13 mouse cellular contexts compared by ENCODE assay signal in genomic region chr5:88990196-88990747, GRCm38 (mm10).
DNase-seq lines count a peak whose midpoint lies in the region; ATAC-seq and TF ChIP-seq lines count a peak whose summit lies in the region.
"Had no signal": no experiment of that assay in that cellular context is flagged by ENCODE, and none has a peak within 500 bp of the region (broad histone marks: within the 10 kb centered on the region; RNA-seq: fewer than 3 reads in every experiment).

No protein-coding gene starts in this region.

- H3K36me3 ChIP-seq in kidney, embryonic 16.5 days (ENCODE audit: insufficient read depth, low read length): no peaks in the 10 kb centered on the region
- no peaks in the 10 kb centered on the region for H3K36me3 ChIP-seq in intestine, embryonic 15.5 days
- H3K36me3 ChIP-seq: heart, embryonic 13.5 days; limb, embryonic 13.5 days; lung, embryonic 15.5 days had no signal

- no peaks in the 10 kb centered on the region for H3K27me3 ChIP-seq in cerebellum, adult 2 months (ENCODE audit: control insufficient read depth, insufficient read depth, low read length)
- H3K27me3 ChIP-seq in kidney, embryonic 16.5 days (ENCODE audit: insufficient read depth, low read length): no peaks in the 10 kb centered on the region
- no peaks in the 10 kb centered on the region for H3K27me3 ChIP-seq in intestine, embryonic 15.5 days (replicated peaks)
- H3K27me3 ChIP-seq: heart, embryonic 13.5 days; limb, embryonic 13.5 days; lung, embryonic 15.5 days had no signal

- no peak for TF ChIP-seq POLR2A in cerebellum, adult 2 months (IDR thresholded peaks at IDR 0.05; ENCODE audit: borderline replicate concordance, insufficient read depth, low read length)
- no peak for TF ChIP-seq POLR2A in brain, embryonic 14.5 days (IDR thresholded peaks at IDR 0.05; ENCODE audit: borderline replicate concordance, extremely low read depth, insufficient read depth, insufficient read length, poor library complexity, severe bottlenecking)

- no peak overlapping the region for H3K9ac ChIP-seq in kidney, embryonic 16.5 days (replicated peaks; ENCODE audit: low read length)
- H3K9ac ChIP-seq in intestine, embryonic 15.5 days: no peak overlapping the region
- H3K9ac ChIP-seq: heart, embryonic 13.5 days; limb, embryonic 13.5 days; lung, embryonic 15.5 days had no signal

- H3K4me3 ChIP-seq in cerebellum, adult 2 months (replicated peaks; ENCODE audit: insufficient read depth, low read depth, low read length): no peak overlapping the region
- H3K4me3 ChIP-seq in kidney, embryonic 16.5 days (ENCODE audit: low read length): no peak overlapping the region
- H3K4me3 ChIP-seq in intestine, embryonic 15.5 days (replicated peaks): no peak overlapping the region
- H3K4me3 ChIP-seq: heart, embryonic 13.5 days; limb, embryonic 13.5 days; lung, embryonic 15.5 days had no signal

- H3K4me2 ChIP-seq in kidney, embryonic 16.5 days (replicated peaks; ENCODE audit: low read depth, low read length): no peak overlapping the region
- H3K4me2 ChIP-seq in intestine, embryonic 15.5 days (replicated peaks): no peak overlapping the region
- H3K4me2 ChIP-seq: heart, embryonic 13.5 days; limb, embryonic 13.5 days; lung, embryonic 15.5 days had no signal

- no peak for TF ChIP-seq CTCF in cerebellum, adult 2 months (IDR thresholded peaks at IDR 0.05; ENCODE audit: borderline replicate concordance, insufficient read depth, low read depth, low read length)
- TF ChIP-seq CTCF in brain, embryonic 14.5 days (IDR thresholded peaks at IDR 0.05; ENCODE audit: borderline replicate concordance, extremely low read depth, insufficient read depth, insufficient read length): no peak

- DNase-seq in cerebellum, adult 2 months: peak in 1 of 2 experiments; percentile 54
- DNase-seq in cerebellum, adult 8-10 months: no peak
- peak; percentile 28 for DNase-seq in layer of hippocampus, adult 11-12 months (ENCODE audit: low spot score)
- no peak for DNase-seq in layer of hippocampus, adult 9-10 months (ENCODE audit: low spot score)
- peak; percentile 27 for DNase-seq in brain, embryonic 14.5 days (ENCODE audit: low read depth)
- DNase-seq in urinary bladder, postnatal 25 days (ENCODE audit: low spot score): no peak
- DNase-seq: B cell, adult 2 months; thymus, adult 2 months had no signal

- no peaks in the 10 kb centered on the region for H3K9me3 ChIP-seq in kidney, embryonic 16.5 days (ENCODE audit: low read length)
- H3K9me3 ChIP-seq in intestine, embryonic 15.5 days: no peaks in the 10 kb centered on the region
- H3K9me3 ChIP-seq: heart, embryonic 13.5 days; limb, embryonic 13.5 days; lung, embryonic 15.5 days had no signal

- peak overlapping the region; percentile 39; the same call in 1 of the 2 replicates for H3K27ac ChIP-seq in cerebellum, adult 2 months (ENCODE audit: insufficient read depth, low read length)
- H3K27ac ChIP-seq in kidney, embryonic 16.5 days (ENCODE audit: low read length): peak overlapping the region; percentile 46; the same call in 1 of the 2 replicates
- no peak overlapping the region for H3K27ac ChIP-seq in intestine, embryonic 15.5 days
- H3K27ac ChIP-seq: heart, embryonic 13.5 days; limb, embryonic 13.5 days; lung, embryonic 15.5 days had no signal

- peak; percentile 63; the same call in 1 of the 2 replicates for ATAC-seq in kidney, embryonic 16.5 days (ENCODE audit: low FRiP score, low TSS enrichment)
- ATAC-seq in intestine, embryonic 15.5 days: no peak

- H3K4me1 ChIP-seq in cerebellum, adult 2 months (ENCODE audit: control insufficient read depth, insufficient read depth, low read length): peaks cover 9% of the 10 kb centered on the region
- H3K4me1 ChIP-seq in kidney, embryonic 16.5 days (ENCODE audit: insufficient read depth, low read length): 0 out of 2 replicates have a peak, but pooled peaks cover 8% of the 10 kb centered on the region
- H3K4me1 ChIP-seq in intestine, embryonic 15.5 days (replicated peaks): peaks cover 3% of the 10 kb centered on the region
- H3K4me1 ChIP-seq: heart, embryonic 13.5 days; limb, embryonic 13.5 days had no signal

- WGBS in cerebellum, adult 2 months: 48% methylated on average over 9 of the region's 9 CpGs
- 58% methylated on average over 9 of the region's 9 CpGs for WGBS in kidney, embryonic 16.5 days
- 78% methylated on average over 9 of the region's 9 CpGs for WGBS in intestine, embryonic 15.5 days

Comparison
In these comparisons a context has a peak if more than half of its experiments do, and no peak if none do; other contexts are left out.
1. DNase-seq: peak in layer of hippocampus, adult 11-12 months (single experiment) and brain, embryonic 14.5 days (single experiment); none in cerebellum, adult 8-10 months (single experiment), layer of hippocampus, adult 9-10 months (single experiment) and urinary bladder, postnatal 25 days (single experiment).